Mouse (Mus musculus): ENCODE data around the gene Llph.
"Not testable (repeated sequence)": the region's sequence is repeated elsewhere in the genome, so short reads cannot be mapped to it uniquely, and the experiment has no call there.

- not testable (repeated sequence) for TF ChIP-seq POLR2A (IDR thresholded peaks at IDR 0.05; ENCODE audit: low read depth, low read length); CTCF (IDR thresholded peaks at IDR 0.05; ENCODE audit: borderline replicate concordance, insufficient read depth, low read length)
Observed at GRCm38 (mm10) chr10:120217099-120217498, 9.8 kb upstream of the Llph start.
